Mouse (Mus musculus) megakaryocyte, embryonic 14.5 days (primary cell): ENCODE data around the gene Rarres2.

Source experiments
- FLI1 ChIP-seq: IDR thresholded peaks from 2 replicates; pipeline ENCODE4 v1.6.1; 2012; ENCODE audit warnings: low read length, inconsistent platforms, mixed read lengths
- GATA1 ChIP-seq: IDR thresholded peaks from 3 replicates; pipeline ENCODE4 v1.6.1; 2012; ENCODE audit warnings: mixed read lengths, low read length, inconsistent platforms, borderline replicate concordance

DNA sequence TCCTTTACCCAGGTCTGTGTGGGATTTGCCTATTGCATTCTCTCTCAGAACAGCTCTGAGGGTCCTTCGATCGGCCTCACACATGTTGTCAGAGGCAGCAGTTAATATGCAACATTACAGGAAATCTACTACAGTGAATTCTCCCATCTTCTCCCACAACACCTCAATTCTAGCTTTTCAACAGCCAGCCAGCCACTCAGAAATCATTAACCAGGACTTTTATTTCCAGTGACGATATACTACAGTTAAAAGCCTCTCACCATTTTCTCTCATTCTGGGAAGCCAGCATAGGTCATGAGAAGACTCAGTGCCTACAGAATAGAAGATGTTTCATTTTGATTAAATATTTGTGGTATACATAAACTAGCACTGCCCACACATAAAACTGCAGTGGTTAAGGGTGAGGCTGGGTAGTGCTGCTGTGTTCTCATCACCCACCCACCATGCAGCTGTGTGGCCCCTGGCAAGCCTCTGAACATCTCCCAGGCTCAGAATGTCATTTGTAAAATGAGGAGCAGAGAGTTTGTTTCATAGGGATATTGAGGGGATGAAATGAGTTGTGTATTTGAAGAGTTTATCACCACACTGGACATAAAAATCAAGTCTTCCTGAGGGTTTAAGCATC, 18.7 kb upstream of the Rarres2 start:
- TF ChIP-seq GATA1 = no peak
- no peak for TF ChIP-seq FLI1
